23 mouse cellular contexts compared by ENCODE assay signal in the genomic region with DNA sequence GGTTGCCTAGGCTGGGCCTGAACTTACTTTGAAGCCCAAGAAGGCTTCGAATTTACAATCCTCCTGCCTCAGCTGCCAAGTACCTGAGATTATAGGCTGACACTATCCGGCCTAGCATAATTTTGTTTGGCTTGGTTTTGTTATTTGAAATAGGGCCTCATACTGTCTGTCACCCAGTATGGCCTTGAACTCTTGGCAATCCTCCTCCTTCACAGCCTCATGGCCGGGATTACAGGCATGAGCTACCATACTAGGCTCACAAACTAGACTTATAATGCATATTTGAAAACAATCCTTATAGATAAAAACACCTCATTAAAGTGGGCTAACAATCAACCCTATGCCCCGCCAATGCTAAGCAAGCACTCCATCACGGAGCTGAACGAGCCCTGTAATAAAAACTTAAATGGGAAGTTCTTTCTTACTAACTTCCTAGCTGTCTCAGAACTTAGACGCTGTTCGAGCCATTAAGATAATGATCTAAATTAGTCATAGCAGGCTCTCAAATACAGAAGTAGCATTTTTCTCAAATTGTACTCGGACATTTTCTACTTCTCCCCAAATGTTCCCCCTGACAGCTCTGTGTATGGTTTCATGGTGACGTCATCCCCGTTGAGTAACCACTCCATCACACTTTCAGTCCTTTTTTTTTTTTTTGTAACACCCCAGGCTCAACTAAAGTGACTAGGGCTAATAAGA. TPM values are rescaled to one million over a fixed set of nuclear protein-coding genes. Genes with fewer than 3 reads are reported as not detected.
DNase-seq lines count a peak whose midpoint lies in the region; ATAC-seq and TF ChIP-seq lines count a peak whose summit lies in the region.
"Had no signal": no experiment of that assay in that cellular context is flagged by ENCODE, and none has a peak within 500 bp of the region (broad histone marks: within the 10 kb centered on the region; RNA-seq: fewer than 3 reads in every experiment).

No protein-coding gene starts in this region.

- peaks cover 1% of the 10 kb centered on the region for H3K36me3 ChIP-seq in kidney, adult 2 months (ENCODE audit: control insufficient read depth, insufficient read depth, low read length)
- H3K36me3 ChIP-seq in CH12.LX (replicated peaks in 1 of 2; ENCODE audit: control insufficient read depth in 1 of 2, insufficient read depth in 1 of 2, low read length in 1 of 2) (peaks cover 34 to 83% of the 10 kb centered on the region in 2 experiments), macrophage (ENCODE audit: inconsistent target) (peaks cover 23% of the 10 kb centered on the region)
- H3K36me3 ChIP-seq in hindbrain, embryonic 16.5 days (ENCODE audit: control insufficient read depth, insufficient read depth, low read length): peaks cover 13% of the 10 kb centered on the region

- TF ChIP-seq RAD21 in CH12.LX (IDR thresholded peaks at IDR 0.05; ENCODE audit: low read depth, low read length): no peak

- H3K4me1 ChIP-seq in kidney, adult 2 months (ENCODE audit: control insufficient read depth, insufficient read depth, low read length): no peaks in the 10 kb centered on the region
- H3K4me1 ChIP-seq in CH12.LX (ENCODE audit: control insufficient read depth in 1 of 2, insufficient read depth in 2 of 2): peaks cover 8 to 20% of the 10 kb centered on the region in 2 experiments
- H3K4me1 ChIP-seq in hindbrain, embryonic 16.5 days (ENCODE audit: control insufficient read depth, insufficient read depth, low read depth, low read length): no peaks in the 10 kb centered on the region
- H3K4me1 ChIP-seq: embryonic facial prominence, embryonic 15.5 days; limb, embryonic 15.5 days had no signal

- peak overlapping the region; percentile 61 for H3K4me2 ChIP-seq in CH12.LX (ENCODE audit: insufficient read depth, low read depth, poor library complexity, severe bottlenecking)
- no peak overlapping the region for H3K4me2 ChIP-seq in hindbrain, embryonic 16.5 days (ENCODE audit: low read length)
- H3K4me2 ChIP-seq: embryonic facial prominence, embryonic 15.5 days; hindbrain, embryonic 14.5 days; limb, embryonic 15.5 days; lung, embryonic 14.5 days; neural tube, embryonic 13.5 days had no signal

- 0 out of 2 replicates have a peak overlapping the region, but pooled peaks have one; percentile 19 for H3K9ac ChIP-seq in CH12.LX (ENCODE audit: insufficient read depth, low read depth)
- no peak overlapping the region for H3K9ac ChIP-seq in hindbrain, embryonic 16.5 days (ENCODE audit: low read depth, low read length)
- H3K9ac ChIP-seq: embryonic facial prominence, embryonic 15.5 days; hindbrain, embryonic 14.5 days; limb, embryonic 15.5 days; lung, embryonic 14.5 days; neural tube, embryonic 13.5 days had no signal

- TF ChIP-seq EP300 in CH12.LX (IDR thresholded peaks at IDR 0.05; ENCODE audit: low read length): no peak; the same call in 1 of the 2 replicates

- no peak overlapping the region for H3K4me3 ChIP-seq in kidney, adult 2 months (ENCODE audit: insufficient read depth, low read depth, low read length)
- H3K4me3 ChIP-seq in CH12.LX (replicated peaks in 1 of 3; ENCODE audit: low read depth in 2 of 3, low read length in 2 of 3, poor library complexity in 1 of 3) (no peak overlapping the region), macrophage (ENCODE audit: inconsistent target) (no peak overlapping the region)
- H3K4me3 ChIP-seq in hindbrain, embryonic 16.5 days (ENCODE audit: low read length): no peak overlapping the region
- H3K4me3 ChIP-seq: embryonic facial prominence, embryonic 15.5 days; forebrain, embryonic 10.5 days; limb, embryonic 15.5 days; neural tube, embryonic 13.5 days had no signal

- no peaks in the 10 kb centered on the region for H3K9me3 ChIP-seq in CH12.LX (replicated peaks; ENCODE audit: low read length)
- H3K9me3 ChIP-seq in hindbrain, embryonic 16.5 days (ENCODE audit: control insufficient read depth, low read length): no peaks in the 10 kb centered on the region
- H3K9me3 ChIP-seq: embryonic facial prominence, embryonic 15.5 days; forebrain, embryonic 10.5 days; limb, embryonic 15.5 days; neural tube, embryonic 13.5 days had no signal

- no peak for ATAC-seq in hindbrain, embryonic 16.5 days
- ATAC-seq: activated CD4-positive, CD25-positive, alpha-beta regulatory T cell, adult 4 months; Patski had no signal

- H3K79me2 ChIP-seq in CH12.LX (replicated peaks; ENCODE audit: control insufficient read depth, extremely low read depth, insufficient read depth, poor library complexity, severe bottlenecking) (no peaks in the 10 kb centered on the region; the same call in 1 of the 2 replicates), macrophage (ENCODE audit: inconsistent target) (no peaks in the 10 kb centered on the region)

- 77% methylated on average over 11 of the region's 11 CpGs for WGBS in kidney, adult 2 months
- WGBS in macrophage (ENCODE audit: missing documents): 29% methylated on average over 11 of the region's 11 CpGs
- WGBS in hindbrain, embryonic 16.5 days: 86% methylated on average over 11 of the region's 11 CpGs

- no peak for TF ChIP-seq POLR2A in kidney, adult 2 months (IDR thresholded peaks at IDR 0.05; ENCODE audit: low read depth, low read length)
- no peak for TF ChIP-seq POLR2A in CH12.LX (IDR thresholded peaks at IDR 0.05; ENCODE audit: low read depth, low read length)

- in situ Hi-C loops in CH12.LX (cut with MboI; ENCODE audit: low pct_ligation_motif_present, low pct_unique_long_range_greater_than_20kb, low sequenced_read_pairs): no loop called here

- H3K27ac ChIP-seq in kidney, adult 2 months (ENCODE audit: insufficient read depth, low read depth, low read length): no peak overlapping the region
- H3K27ac ChIP-seq in CH12.LX (ENCODE audit: insufficient read depth, low read depth) (no peak overlapping the region), macrophage (peak overlapping the region; percentile 53)
- no peak overlapping the region for H3K27ac ChIP-seq in hindbrain, embryonic 16.5 days (ENCODE audit: low read depth, low read length)
- H3K27ac ChIP-seq: embryonic facial prominence, embryonic 15.5 days; forebrain, embryonic 10.5 days; hindbrain, embryonic 14.5 days; limb, embryonic 15.5 days; neural tube, embryonic 13.5 days; stomach, postnatal 0 days had no signal

- H3K27me3 ChIP-seq in kidney, adult 2 months (replicated peaks; ENCODE audit: control insufficient read depth, insufficient read depth, low read length): no peaks in the 10 kb centered on the region
- H3K27me3 ChIP-seq in CH12.LX (replicated peaks): no peaks in the 10 kb centered on the region
- H3K27me3 ChIP-seq in hindbrain, embryonic 16.5 days (replicated peaks; ENCODE audit: control insufficient read depth, insufficient read depth, low read length): no peaks in the 10 kb centered on the region
- H3K27me3 ChIP-seq: embryonic facial prominence, embryonic 15.5 days; limb, embryonic 15.5 days; neural tube, embryonic 13.5 days; Patski had no signal

- no peak for TF ChIP-seq CTCF in kidney, adult 2 months (conservative IDR thresholded peaks at IDR 0.05; ENCODE audit: insufficient read depth, insufficient read length, low read depth, low read length)
- TF ChIP-seq CTCF in CH12.LX (conservative IDR thresholded peaks at IDR 0.05 in 1 of 2, IDR thresholded peaks at IDR 0.05 in 1 of 2; ENCODE audit: low read depth in 2 of 2, low read length in 2 of 2): no peak

- DNase-seq in kidney, adult 2 months: peak; percentile 20
- no peak for DNase-seq in kidney, adult 9 months
- DNase-seq in CH12.LX (ENCODE audit: extremely low read depth): peak; percentile 77
- DNase-seq in adrenal gland, postnatal 36 days: peak; percentile 31 to 46
- DNase-seq in kidney, adult 18-20 months: no peak
- no peak for DNase-seq in layer of hippocampus, postnatal 10 days (ENCODE audit: low spot score in 2 of 2)
- DNase-seq: cerebellum, adult 9-11 months; embryo, embryonic 11 days; kidney, adult 11 months; kidney, postnatal 36 days; lung, embryonic 14.5 days; right cerebral cortex, postnatal 14 days; thymus, postnatal 14 days had no signal

- dilution Hi-C loops in CH12.LX (cut with MboI; ENCODE audit: extremely low pct_ligation_motif_present, extremely low pct_unique_long_range_greater_than_20kb, low sequenced_read_pairs): no loop called here

TF ChIP-seq in CH12.LX, 34 proteins besides CTCF, POLR2A, EP300 and RAD21:
- TF ChIP-seq ZNF384 (IDR thresholded peaks at IDR 0.05; ENCODE audit: low read depth, low read length) (peak; percentile 95), JUND (conservative IDR thresholded peaks at IDR 0.05; ENCODE audit: low read depth, low read length) (peak; percentile 97), JUN (IDR thresholded peaks at IDR 0.05; ENCODE audit: insufficient read depth, low read depth, low read length) (peak; percentile 96), IRF4 (IDR thresholded peaks at IDR 0.05; ENCODE audit: low read depth, low read length) (peak; percentile 58; the same call in 1 of the 2 replicates), NRF1 (IDR thresholded peaks at IDR 0.05; ENCODE audit: low read depth, low read length) (no peak), KAT2A (IDR thresholded peaks at IDR 0.05; ENCODE audit: insufficient replicate concordance, low read length) (no peak), BHLHE40 (IDR thresholded peaks at IDR 0.05; ENCODE audit: low read depth, low read length) (peak; percentile 23; the same call in 1 of the 2 replicates), ETS1 (conservative IDR thresholded peaks at IDR 0.05; ENCODE audit: low read depth, low read length) (peak; percentile 51)

RNA-seq across cellular contexts. Expression of a gene that starts 40.6 kb away (rescaled TPM):
- 72.9 and 82.5 TPM in 2 replicates for polyA plus RNA-seq in kidney, adult 2 months (2012; rRNA removed)
- total RNA-seq in CH12.LX (2012; rRNA removed): 97.1 and 105 TPM in 2 replicates
- 115 and 123 TPM in 2 replicates for total RNA-seq in CH12.LX (2014; rRNA removed)
- polyA plus RNA-seq in CH12.LX (2012; ENCODE audit: insufficient read length, low read depth): 178 and 211 TPM in 2 replicates
- total RNA-seq in adrenal gland, postnatal 36 days (2021): 100 to 1,000 TPM in 1 of 2 experiments, 10 to 100 TPM in 1; 53.6 to 106 TPM
- 100 to 1,000 TPM in 10 of 26 experiments, 10 to 100 TPM in 16; 23.6 to 142 (median 66.7) TPM for total RNA-seq in macrophage (2018; cell fraction: chromatin; rRNA removed)
- total RNA-seq in macrophage (2018; cell fraction: cytosol; rRNA removed): 10 to 100 TPM; 18.0 to 48.7 (median 28.9) TPM
- total RNA-seq in macrophage (2018; cell fraction: nucleus; rRNA removed): 10 to 100 TPM; 15.1 to 90.9 (median 43.4) TPM
- 20.9 to 38.7 TPM (median 26.8 TPM) in 3 replicates for polyA plus RNA-seq in macrophage (2018)
- 125 and 129 TPM in 2 replicates for polyA plus RNA-seq in hindbrain, embryonic 16.5 days (2015; fragmentation: Nextera tagmentation; extraction: Ambion mirVana)
- total RNA-seq in layer of hippocampus, postnatal 10 days (2021): 100 to 1,000 TPM; 169 to 170 TPM

Comparison
In these comparisons a context has a peak if more than half of its experiments do, and no peak if none do; other contexts are left out.
1. DNase-seq: peak in kidney, adult 2 months (single experiment), CH12.LX (single experiment) and adrenal gland, postnatal 36 days (2 of 2); none in kidney, adult 9 months (single experiment), kidney, adult 18-20 months (single experiment) and layer of hippocampus, postnatal 10 days (0 of 2).